Mouse (Mus musculus) adrenal gland, adult 8-10 months (tissue): ENCODE results near the gene Leng9. TPM values are rescaled to one million over a fixed set of nuclear protein-coding genes. Genes with fewer than 3 reads are reported as not detected.

Experiments used
- DNase-seq: peaks from one replicate; pipeline ENCODE4 v3.0.0; 2022
- total RNA-seq, 4 experiments: library from RNA; stranded (reverse); gene quantifications; 2 replicates each; pipeline ENCODE4 v1.2.4; 2022

Leng9 gene
- total RNA-seq, 4 experiments from 2014 or later = 9.7 to 13.0 (median 11.5) TPM

GRCm38 (mm10) chr7:4124315-4124759 lies 25.8 kb downstream of the Leng9 start:
- DNase-seq = no peak

GRCm38 (mm10) chr7:4123732-4124131 lies 26.4 kb downstream of the Leng9 start:
- no peak for DNase-seq

DNA sequence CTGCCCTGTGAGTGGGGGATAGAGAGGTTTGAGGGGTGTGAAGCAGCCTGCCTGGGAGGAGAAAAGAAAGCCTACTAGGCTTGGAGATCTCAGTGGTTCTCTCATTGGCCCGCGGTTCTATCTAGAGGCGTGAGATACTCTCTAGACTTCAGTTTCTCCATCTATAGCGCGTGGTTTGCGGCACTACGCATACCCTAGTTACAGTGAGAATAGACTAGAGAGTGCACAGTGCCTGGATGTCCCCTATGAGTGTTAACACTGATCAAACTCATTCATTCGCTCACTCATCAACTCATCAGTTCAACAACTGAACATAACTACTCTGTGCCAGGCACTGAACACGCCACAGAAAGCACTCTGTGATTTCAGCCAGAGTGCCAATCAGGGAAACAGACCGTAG lies 27.4 kb downstream of the Leng9 start:
- no peak for DNase-seq

- no peak for DNase-seq
Measured at GRCm38 (mm10) chr7:4122076-4122768, 28.0 kb downstream of the Leng9 start.

DNA sequence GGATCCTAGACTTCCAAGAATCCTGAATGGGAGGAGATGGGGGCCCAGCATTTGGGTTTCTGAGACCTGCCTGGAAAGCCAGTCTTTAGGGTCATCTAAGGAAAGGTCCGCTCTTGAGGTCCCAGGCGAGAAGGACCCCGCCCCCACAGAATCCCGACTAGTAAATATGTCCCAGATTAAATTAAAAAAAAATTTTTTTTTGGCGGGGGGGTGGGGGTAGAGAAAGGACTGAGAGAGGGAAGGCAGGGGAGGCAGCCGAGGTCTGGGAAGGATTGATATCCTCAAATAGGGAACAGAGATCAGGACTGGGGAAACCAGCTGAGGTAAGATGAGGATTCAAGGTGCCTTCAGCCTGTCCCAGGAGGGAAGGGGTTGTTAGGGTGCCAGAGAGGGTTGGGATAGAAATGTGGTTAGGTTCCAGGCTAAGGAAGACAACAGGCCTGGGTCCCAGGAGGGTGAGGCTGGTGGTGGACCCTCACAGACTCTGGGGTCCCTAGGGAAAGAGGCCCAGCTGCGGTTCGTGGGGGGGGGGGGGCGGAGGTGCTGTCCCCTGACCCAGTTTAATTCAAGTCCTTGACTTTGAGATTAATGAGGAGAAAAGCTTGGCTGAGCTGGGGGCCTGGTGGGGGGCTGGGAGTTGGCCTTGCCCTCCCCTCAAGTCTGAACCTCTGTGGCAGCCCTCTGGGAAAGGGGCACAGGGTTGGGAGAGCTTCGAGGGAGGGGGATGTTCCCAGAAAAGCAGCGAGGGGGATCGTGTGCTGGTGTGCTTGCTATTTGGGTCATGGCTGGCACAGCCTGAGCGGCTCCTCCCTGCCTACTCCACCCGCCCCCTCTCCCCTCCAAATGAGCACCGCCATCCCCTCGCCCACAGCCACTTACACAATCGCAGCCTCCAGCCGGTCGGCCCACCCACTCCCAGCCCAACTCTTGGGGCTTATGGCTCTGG lies 29.9 kb downstream of the Leng9 start:
- DNase-seq = no peak

- DNase-seq = no peak
Measured at GRCm38 (mm10) chr7:4119344-4119902, 30.8 kb downstream of the Leng9 start, which contains the start of gene Ttyh1. Gene Ttyh1 (plus strand): TSS chr7:4119408.

- DNase-seq = no peak
Measured at GRCm38 (mm10) chr7:4117050-4117814, 32.9 kb downstream of the Leng9 start.

DNA sequence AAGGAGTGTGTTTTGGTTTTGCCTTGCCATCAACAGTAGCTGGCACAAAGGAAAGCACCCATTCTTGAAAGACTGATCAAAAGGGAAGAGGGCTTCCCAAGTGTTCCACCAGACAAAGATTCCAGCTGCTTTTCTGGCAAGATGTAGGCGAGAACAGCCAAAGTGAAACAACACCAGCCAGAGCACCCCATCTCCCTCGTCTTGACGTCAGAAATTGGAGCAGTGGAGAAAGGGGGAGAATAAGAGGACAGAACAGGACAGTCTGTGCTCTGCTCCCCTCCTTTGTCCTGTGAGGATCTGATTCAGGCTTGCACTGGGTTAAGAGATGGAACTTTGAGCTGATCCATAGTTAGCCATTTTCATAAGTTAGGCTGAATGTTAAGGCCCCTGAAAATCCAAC lies 38.4 kb downstream of the Leng9 start:
- DNase-seq = no peak

DNA sequence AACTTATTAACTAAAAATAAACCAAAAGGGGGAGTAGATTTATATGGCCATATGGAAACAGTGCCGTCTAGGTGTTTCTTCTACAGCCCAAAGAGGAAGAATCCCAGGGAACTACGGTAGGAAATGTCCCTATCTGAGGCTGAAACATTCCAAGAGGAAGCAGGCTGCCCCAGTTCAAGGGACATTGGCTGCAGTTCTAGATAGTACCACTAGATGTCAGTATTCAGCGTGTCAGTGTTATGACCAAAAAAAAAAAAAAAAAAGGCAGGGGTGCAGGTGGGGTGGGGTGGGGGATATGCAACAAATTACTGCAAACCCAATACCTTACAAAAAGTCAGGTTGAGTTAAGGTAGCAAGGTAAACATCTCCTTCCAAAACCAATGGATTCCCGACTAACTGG lies 46.8 kb downstream of the Leng9 start:
- no peak for DNase-seq

GRCm38 (mm10) chr7:4101144-4101543 lies 49.0 kb downstream of the Leng9 start:
- DNase-seq = no peak

DNA sequence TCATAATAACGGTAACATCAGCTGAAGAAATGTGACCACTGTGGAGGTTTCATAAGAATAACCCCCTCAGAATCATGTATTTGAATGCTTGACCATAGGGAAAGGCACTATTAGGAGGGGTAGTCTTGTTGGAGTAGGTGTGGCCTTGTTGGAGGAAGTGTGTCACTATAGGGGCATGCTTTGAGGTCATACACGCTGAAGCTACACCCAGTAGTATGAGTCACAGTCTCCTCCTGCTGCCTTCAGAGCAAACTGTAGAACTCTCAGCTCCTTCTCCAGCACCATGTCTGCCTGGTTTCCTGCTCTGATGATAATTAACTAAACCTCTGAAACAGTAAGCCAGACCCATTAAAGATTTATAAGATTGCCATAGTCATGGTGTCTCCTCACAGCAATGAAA lies 51.3 kb downstream of the Leng9 start:
- no peak for DNase-seq

- DNase-seq = no peak
Measured at GRCm38 (mm10) chr7:4098301-4098700, 51.9 kb downstream of the Leng9 start.

Other genes with a start within 250 kb of the Leng9 start
- gene Lilra6, start 234.9 kb downstream of the Leng9 start, total RNA-seq = under 1 TPM; 0.29 to 0.89 (median 0.78) TPM
- 10 to 100 TPM in 1 of 4 experiments, 1 to 10 TPM in 3; 2.4 to 13.3 (median 4.8) TPM for gene Lair1, start 87.2 kb downstream of the Leng9 start, total RNA-seq
- 1 to 10 TPM in 3 of 4 experiments, under 1 TPM in 1; 0.80 to 2.0 (median 1.6) TPM for gene Ttyh1, start 31.0 kb downstream of the Leng9 start, total RNA-seq
- 100 to 1,000 TPM in 3 of 4 experiments, 10 to 100 TPM in 1; 83.9 to 238 (median 155) TPM for gene Leng8, start 13.3 kb downstream of the Leng9 start, total RNA-seq
- 10 to 100 TPM; 26.9 to 41.0 (median 37.1) TPM for gene Cdc42ep5, start 14.5 kb upstream of the Leng9 start, total RNA-seq
- 1 to 10 TPM; 2.9 to 6.9 (median 4.2) TPM for gene Lilra5, start 87.4 kb upstream of the Leng9 start, total RNA-seq
- gene Ncr1, start 187.3 kb upstream of the Leng9 start, total RNA-seq = under 1 TPM; 0.25 to 0.44 (median 0.33) TPM
- gene Gp6, start 247.4 kb upstream of the Leng9 start, total RNA-seq = under 1 TPM in 3 of 4 experiments, not detected in 1; 0.08 to 0.17 (median 0.09) TPM